Mouse (Mus musculus) heart, embryonic 16.5 days (tissue): Measurements from ENCODE around the gene Nrsn2. TPM values are rescaled to one million over a fixed set of nuclear protein-coding genes. Genes with fewer than 3 reads are reported as not detected.

Experiments used
- ATAC-seq: fragments of 200-750 bp; cut with Nextera tagmentation; replicated peaks from 2 replicates; pipeline ENCODE4 v1.8.0; 2017; ENCODE audit warnings: moderate number of reproducible peaks; ENCODE audit not compliant: insufficient read depth, low FRiP score; ENCODE audit errors: extremely low read depth
- H3K27ac ChIP-seq: fragments of 300-500 bp; sonication (generic); 2 replicates; pipeline ENCODE4 v1.5.1; 2014; ENCODE audit warnings: mild to moderate bottlenecking, low read length, control low read depth, moderate library complexity
- H3K27me3 ChIP-seq: fragments of 300-500 bp; sonication (generic); 2 replicates; pipeline ENCODE4 v1.6.1; 2014; ENCODE audit warnings: low read length, mixed read lengths; ENCODE audit not compliant: control insufficient read depth, insufficient read depth
- H3K36me3 ChIP-seq: fragments of 300-500 bp; sonication (generic); 2 replicates; pipeline ENCODE4 v1.6.1; 2014; ENCODE audit not compliant: control insufficient read depth, insufficient read depth
- H3K4me1 ChIP-seq: fragments of 300-500 bp; sonication (generic); 2 replicates; pipeline ENCODE4 v1.6.1; 2014; ENCODE audit warnings: low read length, mixed read lengths; ENCODE audit not compliant: control insufficient read depth, insufficient read depth
- H3K4me2 ChIP-seq: fragments of 300-500 bp; sonication (generic); 2 replicates; pipeline ENCODE4 v1.6.1; 2014; ENCODE audit warnings: low read depth, mild to moderate bottlenecking, control low read depth, low read length
- H3K4me3 ChIP-seq: fragments of 300-500 bp; sonication (generic); 2 replicates; pipeline ENCODE4 v1.5.1; 2014; ENCODE audit warnings: mild to moderate bottlenecking, control low read depth, low read length
- H3K9ac ChIP-seq: fragments of 300-500 bp; sonication (generic); 2 replicates; pipeline ENCODE4 v1.6.1; 2014; ENCODE audit warnings: low read length, control low read depth
- H3K9me3 ChIP-seq: fragments of 300-500 bp; sonication (generic); replicated peaks from 2 replicates; pipeline ENCODE4 v1.6.1; 2016; ENCODE audit warnings: low read length; ENCODE audit not compliant: control insufficient read depth
- WGBS: fragments of 180-500 bp; shearing (Covaris S2); extraction: QIAGEN DNeasy Blood & Tissue Kit; methylation state at CpG from one replicate; pipeline ENCODE4 v1.1.7; 2014; 5-methylcytosine and 5-hydroxymethylcytosine counted together
- polyA plus RNA-seq: library from polyadenylated mRNA; unstranded; fragments of >200 nt; fragmentation: Nextera tagmentation; extraction: Ambion mirVana; gene quantifications from 2 replicates; pipeline ENCODE4 v1.2.1, GENCODE M21; 2015

The Nrsn2 gene
- polyA plus RNA-seq, 1 experiment from 2014 or later: 1.2 TPM

GRCm38 (mm10) chr2:152327980-152328379, 48.5 kb downstream of the Nrsn2 start:
- Histone ChIP-seq H3K4me3 (no peak overlapping the region), H3K27ac (no peak overlapping the region), H3K27me3 (no peaks in the 10 kb centered on the region), H3K9ac (no peak overlapping the region), H3K36me3 (peaks cover 33% of the 10 kb centered on the region), H3K4me1 (peaks cover 15% of the 10 kb centered on the region), H3K9me3 (no peaks in the 10 kb centered on the region), H3K4me2 (no peak overlapping the region)
- 63% methylated on average over 5 of the region's 5 CpGs for WGBS
- ATAC-seq: no peak

DNA sequence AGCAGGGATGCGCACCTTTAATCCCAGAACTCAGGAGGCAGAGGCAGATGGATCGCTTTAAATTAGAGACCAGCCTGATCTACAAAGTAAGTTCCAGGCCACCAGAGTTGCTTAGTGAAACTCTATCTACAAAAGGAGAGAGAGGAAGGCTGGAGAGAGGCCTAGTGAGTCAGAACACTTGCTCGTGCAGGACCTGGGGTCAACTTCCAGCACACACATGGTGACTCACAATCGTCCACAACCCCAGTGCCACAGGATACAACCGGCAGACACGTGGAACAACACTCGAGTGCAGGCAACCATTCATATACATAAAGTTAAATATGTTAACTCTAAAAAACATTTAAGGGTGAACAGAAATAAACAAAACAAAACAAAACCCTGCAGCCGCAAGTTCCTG, 49.8 kb downstream of the Nrsn2 start:
- WGBS: 82% methylated on average over 8 of the region's 8 CpGs
- Histone ChIP-seq H3K9me3 (no peaks in the 10 kb centered on the region), H3K9ac (no peak overlapping the region), H3K4me2 (no peak overlapping the region), H3K4me3 (no peak overlapping the region), H3K4me1 (peaks cover 13% of the 10 kb centered on the region), H3K27me3 (no peaks in the 10 kb centered on the region), H3K36me3 (peaks cover 43% of the 10 kb centered on the region), H3K27ac (no peak overlapping the region)
- ATAC-seq: no peak

- peaks cover 9% of the 10 kb centered on the region for H3K4me1 ChIP-seq
- no peaks in the 10 kb centered on the region for H3K9me3 ChIP-seq
- H3K4me2 ChIP-seq: no peak overlapping the region
- H3K4me3 ChIP-seq: no peak overlapping the region
- H3K27ac ChIP-seq: no peak overlapping the region
- 67% methylated on average over 13 of the region's 13 CpGs for WGBS
- no peak for ATAC-seq
- H3K27me3 ChIP-seq: no peaks in the 10 kb centered on the region
- H3K36me3 ChIP-seq: peaks cover 48% of the 10 kb centered on the region
- H3K9ac ChIP-seq: no peak overlapping the region
Measured at GRCm38 (mm10) chr2:152326157-152326556, 50.3 kb downstream of the Nrsn2 start.

- no peaks in the 10 kb centered on the region for H3K9me3 ChIP-seq
- H3K4me1 ChIP-seq: no peaks in the 10 kb centered on the region
- no peak overlapping the region for H3K27ac ChIP-seq
- H3K27me3 ChIP-seq: no peaks in the 10 kb centered on the region
- peaks cover 59% of the 10 kb centered on the region for H3K36me3 ChIP-seq
- H3K4me3 ChIP-seq: no peak overlapping the region
- 83% methylated on average over 3 of the region's 3 CpGs for WGBS
- H3K9ac ChIP-seq: no peak overlapping the region
- H3K4me2 ChIP-seq: no peak overlapping the region
- ATAC-seq: no peak
Measured at GRCm38 (mm10) chr2:152324842-152325241, 51.6 kb downstream of the Nrsn2 start.

DNA sequence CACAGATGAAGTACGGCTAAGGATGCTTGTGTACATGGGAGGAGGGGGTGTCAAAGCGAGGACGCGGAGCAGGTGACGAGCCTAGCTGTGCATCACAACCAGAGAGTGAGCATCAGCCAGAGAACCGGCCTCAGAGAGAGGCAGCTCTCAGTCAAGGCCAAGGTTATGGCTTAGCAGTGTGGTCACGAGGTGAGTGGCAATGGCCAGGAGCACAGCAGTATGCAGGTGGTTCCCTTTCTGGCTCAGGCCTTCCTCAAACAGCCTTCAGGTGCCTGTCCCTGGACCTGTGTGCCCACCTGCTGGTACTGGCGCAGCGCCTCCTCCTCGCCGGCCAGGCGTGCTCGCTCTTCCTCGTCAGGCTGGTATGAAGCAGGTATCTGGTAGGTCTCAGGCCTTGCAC, 52.5 kb downstream of the Nrsn2 start:
- H3K4me3 ChIP-seq: no peak overlapping the region
- no peaks in the 10 kb centered on the region for H3K27me3 ChIP-seq
- no peak for ATAC-seq
- H3K36me3 ChIP-seq: peaks cover 62% of the 10 kb centered on the region
- no peak overlapping the region for H3K9ac ChIP-seq
- H3K27ac ChIP-seq: no peak overlapping the region
- WGBS: 94% methylated on average over 14 of the region's 14 CpGs
- no peaks in the 10 kb centered on the region for H3K9me3 ChIP-seq
- H3K4me1 ChIP-seq: no peaks in the 10 kb centered on the region
- no peak overlapping the region for H3K4me2 ChIP-seq

GRCm38 (mm10) chr2:152322198-152322597, 54.2 kb downstream of the Nrsn2 start:
- no peak for ATAC-seq
- WGBS: 86% methylated on average over 6 of the region's 6 CpGs
- no peaks in the 10 kb centered on the region for H3K9me3 ChIP-seq
- no peaks in the 10 kb centered on the region for H3K4me1 ChIP-seq
- no peak overlapping the region for H3K4me3 ChIP-seq
- no peak overlapping the region for H3K4me2 ChIP-seq
- H3K9ac ChIP-seq: no peak overlapping the region
- no peak overlapping the region for H3K27ac ChIP-seq
- H3K36me3 ChIP-seq: peaks cover 68% of the 10 kb centered on the region
- H3K27me3 ChIP-seq: no peaks in the 10 kb centered on the region

- H3K27me3 ChIP-seq: no peaks in the 10 kb centered on the region
- H3K9me3 ChIP-seq: no peaks in the 10 kb centered on the region
- 89% methylated on average over 5 of the region's 5 CpGs for WGBS
- H3K9ac ChIP-seq: no peak overlapping the region
- no peak overlapping the region for H3K4me2 ChIP-seq
- ATAC-seq: no peak
- H3K4me3 ChIP-seq: no peak overlapping the region
- H3K4me1 ChIP-seq: no peaks in the 10 kb centered on the region
- no peak overlapping the region for H3K27ac ChIP-seq
- H3K36me3 ChIP-seq: peaks cover 68% of the 10 kb centered on the region
Measured at GRCm38 (mm10) chr2:152321558-152321957, 54.9 kb downstream of the Nrsn2 start.

Other genes starting within 250 kb of the Nrsn2 start
- gene Tcf15, start 233.1 kb downstream of the Nrsn2 start, polyA plus RNA-seq: 13.4 and 14.0 TPM in 2 replicates
- 70.9 and 75.7 TPM in 2 replicates for gene Csnk2a1, start 149.8 kb downstream of the Nrsn2 start, polyA plus RNA-seq
- 33.1 and 34.0 TPM in 2 replicates for gene Tbc1d20, start 82.8 kb downstream of the Nrsn2 start, polyA plus RNA-seq
- gene Rbck1, start 44.0 kb downstream of the Nrsn2 start, polyA plus RNA-seq: 78.3 and 82.4 TPM in 2 replicates
- gene Trib3, start 32.6 kb downstream of the Nrsn2 start, polyA plus RNA-seq: 3.3 and 3.8 TPM in 2 replicates
- 5.4 and 7.3 TPM in 2 replicates for gene Sox12, start 21.4 kb upstream of the Nrsn2 start, polyA plus RNA-seq
- gene Zcchc3, start 38.4 kb upstream of the Nrsn2 start, polyA plus RNA-seq: 24.3 and 26.0 TPM in 2 replicates
- gene 6820408C15Rik, start 38.9 kb upstream of the Nrsn2 start, polyA plus RNA-seq: 3.5 TPM in 2 replicates
- not detected in 2 replicates for gene Defb23, start 88.0 kb upstream of the Nrsn2 start, polyA plus RNA-seq
- not detected in 2 replicates for gene Defb20, start 100.4 kb upstream of the Nrsn2 start, polyA plus RNA-seq
- not detected in 2 replicates for gene Defb22, start 113.5 kb upstream of the Nrsn2 start, polyA plus RNA-seq
- not detected in 2 replicates for gene Defb26, start 135.1 kb upstream of the Nrsn2 start, polyA plus RNA-seq
- not detected in 2 replicates for gene Defb28, start 141.6 kb upstream of the Nrsn2 start, polyA plus RNA-seq
- not detected in 2 replicates for gene Defb29, start 163.5 kb upstream of the Nrsn2 start, polyA plus RNA-seq
- gene Gm17416, start 192.7 kb upstream of the Nrsn2 start, polyA plus RNA-seq: not detected in 2 replicates
- gene Defb21, start 196.1 kb upstream of the Nrsn2 start, polyA plus RNA-seq: not detected in 2 replicates
- 0.61 and 1.2 TPM in 2 replicates for gene Defb19, start 203.7 kb upstream of the Nrsn2 start, polyA plus RNA-seq
- not detected in 2 replicates for gene Defb45, start 222.8 kb upstream of the Nrsn2 start, polyA plus RNA-seq
- not detected in 2 replicates for gene Defb36, start 227.7 kb upstream of the Nrsn2 start, polyA plus RNA-seq
- gene Defb25, start 246.4 kb upstream of the Nrsn2 start, polyA plus RNA-seq: 0.88 TPM in 1 of 2 replicates, not detected in the other